Mouse (Mus musculus): ENCODE measurements at regions not wholly inside any gene's neighbourhood (a gene's known extent, or its start where the extent isn't known, plus 50 kb on each side); places are given as distances from the start of the nearest gene placed in this dataset.
"Not testable (repeated sequence)": the region's sequence is repeated elsewhere in the genome, so short reads cannot be mapped to it uniquely, and the experiment has no call there.

DNA sequence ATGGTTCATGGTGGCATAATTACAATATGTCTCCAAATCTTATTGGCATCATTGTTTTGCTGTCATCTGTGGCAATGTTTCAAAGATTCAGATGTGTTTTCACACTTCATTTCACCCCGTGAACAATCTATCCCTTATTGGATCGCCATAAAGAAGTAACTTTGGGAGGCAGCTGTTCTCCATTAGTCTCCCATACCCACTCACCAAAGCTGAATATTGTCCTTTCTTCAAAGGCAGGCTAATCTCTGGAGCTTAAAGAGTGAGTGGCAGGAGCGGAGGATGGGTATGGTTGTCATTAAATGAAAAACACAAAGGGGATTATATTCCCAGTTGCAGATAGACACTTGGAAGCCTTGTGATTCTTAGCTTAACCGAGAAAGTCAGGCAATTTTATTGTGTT, 2660.3 kb upstream of the Gm12353 start:
- Histone ChIP-seq H3K9me3 (replicated peaks; ENCODE audit: control insufficient read depth, low read length) (no peaks in the 10 kb centered on the region), H3K27me3 (replicated peaks; ENCODE audit: control insufficient read depth, insufficient read depth, low read length) (no peaks in the 10 kb centered on the region), H3K4me1 (ENCODE audit: control insufficient read depth, insufficient read depth, low read length) (no peaks in the 10 kb centered on the region), H3K36me3 (ENCODE audit: control insufficient read depth, insufficient read depth, low read length) (no peaks in the 10 kb centered on the region), H3K4me2 (ENCODE audit: low read length) (no peak overlapping the region), H3K27ac (ENCODE audit: low read depth, low read length) (no peak overlapping the region), H3K4me3 (ENCODE audit: low read depth, low read length) (no peak overlapping the region), H3K9ac (ENCODE audit: low read length) (no peak overlapping the region)
- WGBS: 17% methylated on average over 4 of the region's 4 CpGs
- DNase-seq (ENCODE audit: low spot score) (peak; percentile 17), ATAC-seq (no peak; the same call in 1 of the 2 replicates)

DNA sequence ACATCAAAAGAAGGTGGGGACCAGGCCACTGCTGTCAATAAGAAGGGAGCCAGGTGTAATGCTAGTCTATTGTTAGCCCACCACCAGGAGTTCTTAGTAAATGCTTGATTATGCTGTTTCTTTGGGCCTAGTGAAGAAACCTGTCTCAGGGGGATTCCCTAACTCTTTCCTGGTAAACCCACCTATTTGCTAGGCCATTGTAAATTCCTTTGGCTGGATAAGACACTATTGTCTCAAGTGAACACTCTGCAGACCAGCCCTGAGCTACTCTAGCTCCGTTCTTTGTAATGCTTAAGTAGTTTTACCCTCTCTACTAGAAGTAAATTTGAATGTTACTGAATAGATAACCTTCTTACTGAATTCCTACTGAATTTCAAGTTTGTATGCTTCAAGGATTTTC, 2650.7 kb upstream of the Gm12353 start:
- H3K36me3 ChIP-seq (ENCODE audit: control insufficient read depth, insufficient read depth, low read length); ATAC-seq; H3K27ac ChIP-seq (ENCODE audit: low read depth, low read length); H3K9ac ChIP-seq (ENCODE audit: low read length); H3K4me2 ChIP-seq (ENCODE audit: low read length); H3K4me3 ChIP-seq (ENCODE audit: low read depth, low read length); H3K9me3 ChIP-seq (replicated peaks; ENCODE audit: control insufficient read depth, low read length); H3K4me1 ChIP-seq (ENCODE audit: control insufficient read depth, insufficient read depth, low read length); DNase-seq (ENCODE audit: low spot score); H3K27me3 ChIP-seq (replicated peaks; ENCODE audit: control insufficient read depth, insufficient read depth, low read length): not testable (repeated sequence)
- 41% methylated on average over 1 of the region's 1 CpGs for WGBS

DNA sequence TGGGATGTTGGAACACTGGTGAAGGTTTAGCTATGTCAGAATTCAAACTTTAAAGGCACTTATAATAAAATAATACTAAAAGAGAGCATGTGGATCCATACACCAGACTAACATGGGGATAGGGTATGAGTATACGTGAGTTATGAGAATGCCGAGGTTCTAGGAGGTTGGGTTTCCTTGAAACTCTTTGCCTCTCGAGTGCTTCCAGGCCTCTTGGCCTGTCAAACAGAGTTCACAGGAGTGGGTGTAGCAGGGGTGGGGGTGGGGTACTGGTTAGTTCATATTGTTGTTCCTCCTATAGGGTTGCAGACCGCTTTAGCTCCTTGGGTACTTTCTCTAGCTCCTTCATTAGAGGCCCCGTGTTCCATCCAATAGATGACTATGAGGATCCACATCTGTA, 2650.3 kb upstream of the Gm12353 start:
- not testable (repeated sequence) for H3K4me2 ChIP-seq (ENCODE audit: low read length); H3K9ac ChIP-seq (ENCODE audit: low read length); H3K4me1 ChIP-seq (ENCODE audit: control insufficient read depth, insufficient read depth, low read length); H3K27me3 ChIP-seq (replicated peaks; ENCODE audit: control insufficient read depth, insufficient read depth, low read length); H3K4me3 ChIP-seq (ENCODE audit: low read depth, low read length); ATAC-seq; H3K9me3 ChIP-seq (replicated peaks; ENCODE audit: control insufficient read depth, low read length); DNase-seq (ENCODE audit: low spot score); H3K36me3 ChIP-seq (ENCODE audit: control insufficient read depth, insufficient read depth, low read length); H3K27ac ChIP-seq (ENCODE audit: low read depth, low read length)
- 90% methylated on average over 5 of the region's 5 CpGs for WGBS

DNA sequence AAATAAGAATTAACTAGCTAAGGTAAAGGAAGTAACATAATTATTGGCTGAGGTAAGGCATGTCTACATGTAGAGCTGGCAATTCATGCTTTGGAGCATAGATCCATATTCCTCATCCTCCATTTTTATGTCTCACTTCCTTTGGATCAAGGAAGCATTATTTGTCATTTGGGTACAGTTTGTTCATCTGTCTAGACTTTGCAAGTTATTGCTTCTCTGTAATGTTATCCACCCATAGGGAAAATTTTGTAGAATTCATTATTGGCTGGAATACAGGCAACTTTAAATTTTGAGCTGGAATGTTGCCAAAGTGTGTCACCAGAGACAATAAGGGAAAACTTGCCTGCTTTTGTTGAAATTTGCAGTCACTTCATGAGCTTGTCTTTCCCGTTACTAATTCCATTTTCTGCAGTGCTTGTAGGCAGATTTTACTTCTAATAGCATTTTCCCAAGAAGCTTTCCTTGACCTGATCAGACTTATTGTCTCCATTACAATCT, 2623.5 kb upstream of the Gm12353 start:
- no peaks in the 10 kb centered on the region for H3K4me1 ChIP-seq (ENCODE audit: control insufficient read depth, insufficient read depth, low read length)
- no peak overlapping the region for H3K4me3 ChIP-seq (ENCODE audit: low read depth, low read length)
- no peak overlapping the region for H3K9ac ChIP-seq (ENCODE audit: low read length)
- H3K27me3 ChIP-seq (replicated peaks; ENCODE audit: control insufficient read depth, insufficient read depth, low read length): no peaks in the 10 kb centered on the region
- no peaks in the 10 kb centered on the region for H3K9me3 ChIP-seq (replicated peaks; ENCODE audit: control insufficient read depth, low read length)
- no peaks in the 10 kb centered on the region for H3K36me3 ChIP-seq (ENCODE audit: control insufficient read depth, insufficient read depth, low read length)
- no peak overlapping the region for H3K27ac ChIP-seq (ENCODE audit: low read depth, low read length)
- WGBS: 61% methylated on average over 1 of the region's 1 CpGs
- ATAC-seq (no peak), DNase-seq (ENCODE audit: low spot score) (no peak)
- no peak overlapping the region for H3K4me2 ChIP-seq (ENCODE audit: low read length)

DNA sequence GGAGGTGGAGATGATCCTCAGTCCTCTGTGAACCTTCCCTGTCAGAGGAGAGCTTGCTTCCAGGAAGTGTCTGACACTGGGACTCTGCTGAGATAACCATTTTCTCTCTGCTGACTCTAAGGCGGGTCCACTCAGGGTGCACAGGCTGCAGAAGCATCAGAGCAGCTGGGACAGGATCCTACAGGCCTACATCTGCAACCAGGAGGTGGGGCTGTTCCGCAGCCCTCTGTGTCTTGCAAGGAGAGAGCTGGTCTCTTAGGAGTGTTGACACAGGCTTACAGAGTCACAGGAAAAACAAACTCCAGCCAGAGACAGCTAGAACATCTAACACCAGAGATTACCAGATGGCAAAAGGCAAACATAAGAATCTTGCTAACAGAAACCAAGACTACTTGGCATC, 2578.6 kb upstream of the Gm12353 start:
- H3K9ac ChIP-seq (ENCODE audit: low read length): no peak overlapping the region
- H3K27ac ChIP-seq (ENCODE audit: low read depth, low read length): no peak overlapping the region
- H3K27me3 ChIP-seq (replicated peaks; ENCODE audit: control insufficient read depth, insufficient read depth, low read length): no peaks in the 10 kb centered on the region
- no peak overlapping the region for H3K4me3 ChIP-seq (ENCODE audit: low read depth, low read length)
- H3K9me3 ChIP-seq (replicated peaks; ENCODE audit: control insufficient read depth, low read length): no peaks in the 10 kb centered on the region
- DNase-seq (ENCODE audit: low spot score) (no peak), ATAC-seq (no peak)
- H3K4me2 ChIP-seq (ENCODE audit: low read length): no peak overlapping the region
- WGBS: 44% methylated on average over 2 of the region's 2 CpGs
- no peaks in the 10 kb centered on the region for H3K36me3 ChIP-seq (ENCODE audit: control insufficient read depth, insufficient read depth, low read length)
- no peaks in the 10 kb centered on the region for H3K4me1 ChIP-seq (ENCODE audit: control insufficient read depth, insufficient read depth, low read length)
